Mouse (Mus musculus): ENCODE results near the gene Loxl1.
"Not testable (repeated sequence)": the region's sequence is repeated elsewhere in the genome, so short reads cannot be mapped to it uniquely, and the experiment has no call there.

Loxl1 gene

DNA sequence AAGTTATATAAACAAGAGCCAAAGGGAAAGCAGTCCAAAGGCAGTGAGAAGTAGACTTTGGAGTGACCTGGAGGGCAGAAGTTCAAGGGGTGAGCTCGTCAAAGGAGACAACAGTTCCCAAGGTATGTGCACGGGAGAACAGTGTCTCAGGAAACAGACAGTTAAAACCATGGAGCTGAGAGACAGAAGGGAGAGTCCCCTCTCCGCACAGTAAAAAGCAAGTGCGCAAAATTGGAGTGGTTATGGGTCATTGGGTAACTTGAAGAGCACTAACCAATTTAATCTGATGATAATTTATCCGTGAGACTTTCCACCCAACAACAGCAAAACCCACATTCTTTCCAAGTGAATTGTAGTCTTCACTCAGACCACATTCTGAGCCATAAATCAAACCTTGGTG, 36.6 kb downstream of the Loxl1 start:
- no peak for DNase-seq (ENCODE audit: low read depth)

DNA sequence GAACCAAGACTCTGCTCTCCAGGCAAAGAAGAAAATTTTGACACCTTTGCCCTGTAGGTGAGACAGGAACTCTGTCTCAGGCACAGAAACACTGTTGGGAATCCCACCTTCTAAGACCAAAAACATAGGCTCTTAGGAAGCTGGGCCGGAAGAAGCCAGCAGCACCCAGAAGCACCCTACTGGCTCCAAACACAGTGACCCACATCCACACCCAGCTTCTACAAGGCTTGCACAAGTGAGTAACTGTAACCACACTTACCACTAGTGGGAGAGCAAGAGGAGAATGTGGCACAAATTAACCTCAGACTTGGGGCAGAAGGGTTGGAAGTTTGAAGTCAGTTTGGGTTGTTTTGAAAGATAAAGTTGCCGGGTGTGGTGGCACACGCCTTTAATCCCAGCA, 37.2 kb downstream of the Loxl1 start:
- DNase-seq (ENCODE audit: low read depth): peak; percentile 67

DNA sequence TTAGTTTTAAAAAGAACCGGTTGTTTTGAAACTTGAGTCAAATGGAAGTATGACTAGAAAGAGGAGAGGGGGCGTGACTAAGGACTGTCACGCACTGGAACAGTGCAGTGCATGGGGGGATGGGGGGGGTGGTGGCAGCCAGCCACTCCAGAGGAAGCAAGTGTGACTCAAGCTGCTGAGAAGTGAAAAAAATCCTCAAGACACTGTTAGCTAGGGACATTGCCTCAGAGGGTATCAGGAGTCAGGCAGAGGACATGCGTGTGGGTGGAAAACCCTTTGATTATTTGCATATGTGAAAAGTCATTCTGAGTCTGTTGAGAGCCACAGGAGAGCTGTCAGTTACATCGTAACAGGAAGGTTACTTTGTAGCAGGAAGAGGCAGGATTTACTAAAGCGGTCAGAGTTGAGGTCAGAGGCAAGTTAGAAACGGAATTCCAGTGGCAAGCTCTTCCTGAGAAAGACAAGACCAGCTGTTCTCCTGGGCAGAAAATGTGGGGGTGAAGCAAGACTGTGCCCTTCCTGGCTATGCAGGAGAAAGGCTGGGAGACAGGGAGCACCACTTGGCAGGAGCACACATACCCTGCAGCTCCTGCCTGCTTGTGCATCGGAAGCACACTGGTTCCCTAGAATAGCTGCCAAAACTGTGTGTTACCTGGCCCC, 37.7 kb downstream of the Loxl1 start:
- DNase-seq (ENCODE audit: low read depth): peak; percentile 72

DNA sequence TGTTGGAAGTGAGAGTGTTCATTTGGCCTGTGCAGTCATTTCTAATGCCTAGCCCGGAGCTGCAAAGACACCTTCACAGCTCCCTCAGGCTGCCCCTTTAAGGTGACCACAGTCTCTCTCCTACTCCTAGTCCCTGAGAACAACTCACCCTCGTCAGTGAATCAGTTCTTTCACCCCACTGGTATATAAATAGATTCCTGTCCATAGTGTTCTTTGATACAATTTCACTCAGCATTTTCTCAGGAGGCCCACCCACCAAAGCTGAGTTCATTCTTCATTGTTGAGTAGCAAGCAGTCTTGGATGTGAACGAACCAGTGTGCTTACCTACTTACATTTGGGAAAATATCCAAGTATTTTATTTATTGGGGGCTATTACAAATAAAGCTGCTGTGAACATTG, 38.4 kb downstream of the Loxl1 start:
- DNase-seq (ENCODE audit: low read depth): no peak

DNA sequence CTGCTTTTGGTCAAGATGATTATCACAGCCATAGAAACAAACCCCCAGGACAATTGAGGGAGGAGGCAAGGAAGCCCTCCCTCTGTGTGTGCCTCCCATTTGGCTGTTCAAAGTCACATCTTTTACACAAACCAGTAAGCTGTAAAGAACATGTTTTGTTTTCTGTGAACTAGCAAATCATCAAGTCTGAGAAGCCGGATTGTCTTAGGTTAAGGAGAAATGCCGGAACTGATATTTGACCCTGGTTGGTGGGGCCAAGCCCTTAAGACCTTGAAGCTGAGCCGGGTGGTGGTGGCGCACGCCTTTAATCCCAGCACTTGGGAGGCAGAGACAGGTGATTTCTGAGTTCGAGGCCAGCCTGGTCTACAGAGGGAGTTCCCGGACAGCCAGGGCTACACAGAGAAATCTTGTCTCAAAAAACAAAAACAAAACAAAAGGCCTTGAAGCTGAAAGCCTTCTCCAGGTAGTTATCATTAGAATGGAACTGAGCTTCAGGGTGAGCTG, 38.8 kb downstream of the Loxl1 start:
- no peak for DNase-seq (ENCODE audit: low read depth)

DNA sequence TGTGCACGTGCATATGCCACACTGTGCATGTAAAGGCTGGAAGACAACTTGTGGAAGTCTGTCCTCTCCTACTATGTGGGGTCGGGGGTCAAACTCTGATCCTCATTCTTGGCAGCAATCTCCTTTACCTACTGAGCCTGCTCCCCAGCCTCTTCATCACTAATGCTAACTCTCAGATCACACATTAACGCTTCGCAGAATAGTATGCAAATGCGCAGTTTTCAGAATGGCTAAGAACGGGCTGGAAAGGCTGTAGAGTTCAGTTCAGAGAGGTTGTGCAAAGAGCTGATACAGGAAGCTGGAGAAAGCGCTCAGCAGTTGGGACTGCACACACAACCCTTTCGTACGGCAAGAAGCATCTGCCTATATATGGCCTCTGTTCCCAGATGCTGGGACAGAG, 40.1 kb downstream of the Loxl1 start:
- peak; percentile 21 for DNase-seq (ENCODE audit: low read depth)

DNA sequence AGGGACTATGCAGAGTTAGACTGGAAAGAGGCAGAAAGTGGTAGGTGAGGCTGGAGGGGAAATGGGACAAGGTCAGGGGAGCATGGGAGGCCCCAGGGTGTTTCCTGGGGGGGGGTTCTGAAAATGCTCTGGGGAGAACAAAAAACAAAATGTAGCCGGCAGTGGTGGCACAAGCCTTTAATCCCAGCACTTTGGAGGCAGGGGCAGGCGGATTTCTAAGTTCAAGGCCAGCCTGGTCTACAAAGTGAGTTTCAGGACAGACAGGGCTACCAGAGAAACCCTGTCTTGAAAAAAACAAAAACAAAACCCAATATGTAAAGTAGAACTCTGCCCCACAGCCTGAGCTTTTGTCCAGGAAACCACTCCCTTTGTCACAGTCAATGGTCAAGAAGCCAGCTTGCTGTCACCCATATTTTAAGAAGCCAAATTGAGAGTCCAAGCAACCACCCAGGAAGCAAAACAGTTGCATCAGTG, 40.9 kb downstream of the Loxl1 start:
- no peak for DNase-seq (ENCODE audit: low read depth)

DNA sequence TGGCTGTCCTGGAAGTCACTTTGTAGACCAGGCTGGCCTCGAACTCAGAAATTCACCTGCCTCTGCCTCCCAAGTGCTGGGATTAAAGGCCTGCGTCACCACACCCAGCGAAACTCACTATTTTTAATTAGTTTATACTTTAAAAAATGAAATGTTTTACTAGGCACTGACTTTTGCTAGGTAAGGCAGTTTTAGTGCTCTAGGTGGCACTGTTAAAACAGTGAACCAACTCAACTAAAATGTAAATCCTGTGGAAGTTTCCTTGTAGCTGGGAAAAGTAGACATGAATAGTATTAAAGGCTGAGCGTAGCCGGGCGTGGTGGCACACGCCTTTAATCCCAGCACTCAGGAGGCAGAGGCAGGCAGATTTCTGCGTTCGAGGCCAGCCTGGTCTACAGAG, 41.4 kb downstream of the Loxl1 start:
- peak; percentile 38 for DNase-seq (ENCODE audit: low read depth)

DNA sequence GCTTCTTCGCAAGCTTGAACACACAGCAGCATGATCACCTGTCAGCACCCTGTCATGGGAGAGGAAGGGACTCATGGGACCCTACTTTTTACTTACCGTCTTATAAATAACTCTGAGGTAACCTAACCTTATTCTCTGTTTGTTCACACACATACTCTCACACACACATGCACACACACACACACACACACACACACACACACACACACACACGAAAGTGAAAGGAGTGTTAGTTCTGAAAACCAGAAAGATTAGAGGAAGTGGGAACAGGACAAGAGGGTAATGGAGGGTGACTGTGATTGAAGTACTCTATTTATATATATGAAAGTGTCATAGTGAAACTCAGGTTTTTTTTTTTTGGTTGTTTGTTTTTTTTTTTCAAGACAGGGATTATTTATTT, 41.9 kb downstream of the Loxl1 start:
- peak; percentile 76 for DNase-seq (ENCODE audit: low read depth)

DNA sequence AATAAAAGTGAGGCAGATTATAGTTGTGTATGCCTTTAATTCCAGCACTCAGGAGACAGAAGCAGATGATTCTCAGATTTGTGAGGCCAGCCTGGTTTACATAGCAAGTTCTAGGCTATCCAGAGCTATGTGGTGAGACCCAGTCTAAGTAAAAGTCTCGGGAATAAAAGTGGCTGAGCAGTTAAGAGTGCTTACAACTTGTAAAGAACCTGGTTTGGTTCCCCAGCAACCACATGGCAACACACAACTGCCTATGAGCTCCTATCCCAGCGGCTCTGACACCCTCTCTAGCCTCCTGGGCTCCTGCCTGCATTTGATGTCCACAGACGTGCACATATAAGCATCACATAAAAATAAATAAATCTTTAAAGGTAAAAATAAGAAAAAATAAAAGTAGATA, 42.9 kb downstream of the Loxl1 start:
- DNase-seq (ENCODE audit: low read depth): peak; percentile 16

DNA sequence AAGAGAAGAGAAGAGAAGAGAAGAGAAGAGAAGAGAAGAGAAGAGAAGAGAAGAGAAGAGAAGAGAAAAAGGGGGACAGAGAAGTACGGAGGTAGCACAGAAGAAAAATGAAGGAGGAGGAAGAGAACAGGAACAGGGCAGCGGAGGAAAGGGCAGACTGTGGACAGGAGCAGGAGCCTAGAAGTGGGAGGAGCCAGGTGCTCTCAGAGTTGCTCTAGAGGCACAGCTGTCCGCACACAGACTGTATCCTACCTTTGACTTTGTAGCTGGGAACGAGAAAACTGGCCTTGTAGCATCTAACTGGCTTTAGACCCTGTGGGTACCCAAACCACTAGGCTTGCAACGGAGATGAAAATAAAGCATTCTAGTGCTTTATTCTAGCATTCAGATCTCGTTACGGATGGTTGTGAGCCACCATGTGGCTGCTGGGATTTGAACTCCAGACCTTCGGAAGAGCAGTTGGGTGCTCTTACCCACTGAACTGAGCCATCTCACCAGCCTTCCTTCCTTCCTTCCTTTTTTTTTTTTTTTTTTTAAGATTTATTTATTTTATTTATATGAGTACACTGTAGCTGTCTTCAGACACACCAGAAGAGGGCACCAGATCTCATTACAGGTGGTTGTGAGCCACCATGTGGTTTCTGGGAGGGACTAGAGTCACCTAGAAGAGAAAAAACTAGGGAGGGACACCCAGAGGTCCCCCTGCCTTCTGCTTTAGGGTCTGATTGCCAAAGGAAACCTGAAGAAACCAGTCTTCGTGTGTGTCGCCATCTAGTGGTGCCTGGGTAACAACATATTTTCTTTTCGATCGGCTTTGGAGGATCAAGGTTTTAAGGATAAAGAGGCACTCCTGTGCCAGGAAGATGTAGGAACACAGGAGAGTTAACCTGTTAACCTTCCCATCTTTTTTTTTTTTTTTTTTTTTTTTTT, 44.3 kb downstream of the Loxl1 start:
- DNase-seq (ENCODE audit: low read depth): peak; percentile 86

DNA sequence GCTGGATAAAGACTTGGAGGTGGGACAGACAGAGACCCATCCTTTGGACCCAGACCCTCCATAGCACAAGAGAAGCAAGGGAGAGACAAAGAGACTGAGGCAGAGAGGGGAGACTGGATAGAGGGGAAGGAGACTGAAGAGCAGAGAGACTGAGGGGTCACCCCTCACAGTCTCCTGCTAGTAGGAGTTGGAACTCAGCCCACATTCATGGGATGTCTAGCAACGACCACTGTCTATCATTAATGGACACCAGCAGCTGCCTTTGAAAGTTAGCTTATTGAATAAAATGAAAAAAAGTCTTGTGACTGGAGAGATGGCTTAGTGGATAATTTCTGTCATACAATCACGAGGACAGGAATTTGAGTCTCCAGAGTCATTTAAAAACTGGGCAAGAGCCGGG, 45.9 kb downstream of the Loxl1 start:
- no peak for DNase-seq (ENCODE audit: low read depth)

DNA sequence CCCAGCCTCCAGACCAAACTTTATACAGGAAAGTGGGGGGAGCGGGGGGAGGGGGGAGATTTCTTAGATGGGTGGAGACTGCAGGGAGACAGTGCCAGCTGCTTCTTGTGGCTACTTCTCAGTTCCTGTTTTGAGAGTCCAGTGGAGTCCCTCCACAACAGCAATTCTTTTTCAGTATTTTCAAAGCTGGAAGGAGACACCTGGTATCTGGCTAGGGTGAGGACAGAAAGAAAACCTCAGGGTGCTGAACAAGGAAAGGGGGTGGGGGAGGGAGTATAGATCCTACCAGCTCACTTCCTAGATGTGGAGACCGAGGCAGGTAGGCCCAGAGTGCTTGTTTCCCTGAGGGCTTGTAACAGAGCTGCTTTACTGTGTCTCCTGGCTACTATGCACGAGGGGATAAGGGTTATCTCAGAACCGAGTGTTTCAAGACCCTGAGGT, 46.4 kb downstream of the Loxl1 start:
- no peak for DNase-seq (ENCODE audit: low read depth)

DNA sequence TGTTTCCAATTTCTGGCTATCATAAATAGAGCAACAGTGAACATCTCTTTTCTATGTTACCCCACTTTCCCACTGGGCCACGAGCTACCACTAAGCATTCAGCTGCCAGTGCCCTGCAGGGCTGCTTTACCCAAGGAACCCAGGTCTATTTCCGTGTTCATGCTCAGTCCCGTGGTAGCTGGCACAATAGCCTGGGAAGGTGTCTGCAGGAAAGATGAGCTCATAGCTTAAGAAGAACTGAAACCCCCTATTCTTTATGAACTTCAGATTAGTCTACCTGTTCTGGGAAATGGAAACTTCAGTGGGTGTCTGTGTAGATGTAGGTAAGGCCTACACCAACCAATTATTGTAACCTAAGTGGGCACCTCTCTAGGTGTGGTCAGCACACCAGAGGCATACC, 47.6 kb downstream of the Loxl1 start:
- no peak for DNase-seq (ENCODE audit: low read depth)

DNA sequence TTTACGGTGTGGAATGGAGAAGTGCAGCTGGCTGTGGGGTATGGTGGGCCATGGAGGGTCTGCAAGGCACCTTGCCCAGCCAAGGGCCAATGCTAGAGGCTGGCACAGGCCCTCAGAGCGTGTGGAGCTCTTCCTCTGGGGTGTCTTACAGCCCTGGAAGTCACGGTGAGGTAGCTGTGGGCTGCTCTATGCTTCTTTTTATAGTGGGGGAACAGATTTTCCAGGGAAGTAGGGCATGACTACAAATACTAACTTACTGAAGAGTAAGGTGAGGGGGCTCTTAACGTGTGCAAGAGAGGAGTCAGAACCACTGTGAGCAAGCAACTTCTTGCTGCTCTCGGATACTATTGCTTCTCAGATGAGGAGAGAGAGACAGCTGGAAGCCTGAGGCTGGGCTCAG, 50.5 kb downstream of the Loxl1 start:
- no peak for DNase-seq (ENCODE audit: low read depth)

DNA sequence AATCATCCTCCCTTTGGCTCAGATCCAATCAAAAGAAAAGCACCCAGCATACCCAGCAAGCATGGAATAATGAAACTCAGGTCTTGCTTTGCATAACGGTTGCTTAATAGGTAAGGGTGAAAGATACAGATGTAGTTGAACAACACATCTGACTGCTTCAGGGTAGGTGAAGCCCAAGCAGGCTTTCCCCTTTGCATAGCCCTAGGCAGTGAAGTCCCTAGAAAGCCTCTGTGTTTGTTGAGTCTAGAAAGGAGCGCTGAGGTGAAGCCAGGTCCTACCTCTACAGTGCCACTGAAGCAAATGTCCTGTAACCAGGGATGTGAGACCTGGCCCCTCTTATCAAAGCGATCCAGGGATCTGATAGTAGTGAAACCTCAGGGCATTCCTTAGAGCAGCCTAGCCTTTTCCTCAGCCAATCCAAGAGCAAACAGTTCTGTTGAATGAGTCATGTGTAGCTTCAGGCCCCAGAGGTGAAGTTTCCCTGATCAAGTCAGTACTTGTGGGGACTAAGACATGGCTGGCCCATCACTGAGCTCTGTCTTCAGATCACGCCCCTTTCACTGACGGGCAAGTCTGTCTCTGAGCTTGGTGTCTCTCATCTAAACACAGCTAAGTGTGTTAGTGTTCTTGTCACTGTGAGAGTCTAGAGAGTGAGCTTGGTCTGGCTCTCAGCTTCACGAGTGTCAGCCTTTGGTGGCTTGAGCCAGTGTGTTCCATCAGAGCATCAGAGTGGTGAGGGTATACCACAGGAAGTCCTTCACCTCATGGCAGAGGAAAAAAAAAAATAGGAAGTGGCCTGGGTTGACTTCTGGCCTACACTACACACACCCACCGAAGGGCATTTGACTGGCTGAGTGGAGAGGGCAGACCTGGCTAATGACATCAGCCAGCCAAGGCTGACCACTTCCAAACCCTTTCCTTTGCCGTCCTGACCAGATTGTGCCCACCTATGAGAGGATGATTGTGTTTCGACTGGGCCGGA, 57.0 kb downstream of the Loxl1 start:
- DNase-seq (ENCODE audit: low read depth): no peak

DNA sequence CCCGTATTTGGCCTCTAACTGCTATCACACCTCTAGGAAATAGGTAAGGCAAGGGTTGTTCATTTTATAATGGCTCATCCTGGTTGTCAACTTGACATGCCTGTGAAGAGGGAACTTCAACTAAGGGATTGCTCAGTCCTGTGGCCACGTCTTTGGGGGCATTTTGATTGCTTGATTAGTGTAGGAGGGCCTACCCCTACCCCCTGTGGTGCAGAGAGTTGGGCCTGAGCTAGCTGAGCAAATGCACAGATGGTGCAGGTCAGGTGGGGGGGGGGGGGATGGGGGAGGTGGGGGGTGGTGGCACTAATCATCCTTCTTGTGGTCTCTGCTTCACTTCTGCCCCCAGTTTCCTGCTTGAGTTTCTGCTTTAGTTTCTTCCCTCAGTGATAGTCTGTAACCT, 57.9 kb downstream of the Loxl1 start:
- no peak for DNase-seq (ENCODE audit: low read depth)

DNA sequence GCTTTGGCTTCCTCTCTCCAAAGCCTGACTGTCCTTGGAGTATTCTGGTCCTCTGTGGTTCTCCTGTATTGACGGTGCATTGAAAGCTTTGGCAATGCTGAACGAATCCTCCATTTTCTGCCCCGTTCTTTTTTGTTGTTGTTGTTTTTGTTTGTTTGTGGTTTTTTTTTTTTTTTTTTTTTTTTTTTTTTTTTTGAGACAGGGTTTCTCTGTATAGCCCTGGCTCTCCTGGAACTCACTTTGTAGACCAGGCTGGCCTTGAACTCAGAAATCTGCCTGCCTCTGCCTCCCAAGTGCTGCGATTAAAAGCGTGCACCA, 59.2 kb downstream of the Loxl1 start:
- DNase-seq (ENCODE audit: low read depth): not testable (repeated sequence)

DNA sequence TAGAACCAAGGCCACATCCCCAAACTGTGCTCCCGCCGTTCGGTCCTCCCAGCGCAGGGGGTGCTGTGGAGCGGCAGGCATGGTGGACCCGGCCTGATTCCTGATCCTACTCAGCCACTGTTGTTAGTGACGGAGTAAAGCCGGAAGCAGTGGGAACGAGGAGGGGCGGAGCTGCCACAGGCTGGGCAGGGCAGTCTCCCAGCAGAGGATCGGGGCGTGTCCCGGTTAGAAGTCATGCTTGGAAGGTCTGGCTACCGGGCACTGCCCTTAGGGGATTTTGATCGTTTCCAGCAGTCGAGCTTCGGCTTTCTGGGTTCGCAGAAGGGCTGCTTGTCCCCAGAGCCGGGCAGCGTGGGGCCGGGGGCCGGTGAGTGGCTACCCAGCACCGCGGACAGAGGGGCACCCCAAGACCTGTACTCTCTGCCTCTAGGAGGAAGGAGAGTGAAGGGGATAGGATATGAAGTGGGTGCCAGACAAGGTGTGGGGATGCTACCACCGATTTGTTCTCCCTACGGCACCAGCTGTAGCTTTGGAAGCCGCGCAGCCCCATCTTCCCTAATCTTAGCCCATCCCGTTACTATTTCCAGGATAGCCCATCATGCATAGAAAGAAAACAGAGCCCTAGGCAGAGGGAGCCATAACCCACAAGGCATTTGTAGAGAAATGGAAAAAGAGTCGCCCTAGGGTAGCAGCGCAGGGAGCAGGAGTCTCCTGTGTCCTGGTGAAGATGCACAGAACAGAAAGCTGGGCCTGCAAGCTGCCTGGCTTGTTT, 59.8 kb downstream of the Loxl1 start, which contains the start of gene Stoml1:
Stoml1 (plus strand) TSS at position 132 of the 772 bp plus-strand sequence.
- DNase-seq (ENCODE audit: low read depth): peak; percentile 94

DNA sequence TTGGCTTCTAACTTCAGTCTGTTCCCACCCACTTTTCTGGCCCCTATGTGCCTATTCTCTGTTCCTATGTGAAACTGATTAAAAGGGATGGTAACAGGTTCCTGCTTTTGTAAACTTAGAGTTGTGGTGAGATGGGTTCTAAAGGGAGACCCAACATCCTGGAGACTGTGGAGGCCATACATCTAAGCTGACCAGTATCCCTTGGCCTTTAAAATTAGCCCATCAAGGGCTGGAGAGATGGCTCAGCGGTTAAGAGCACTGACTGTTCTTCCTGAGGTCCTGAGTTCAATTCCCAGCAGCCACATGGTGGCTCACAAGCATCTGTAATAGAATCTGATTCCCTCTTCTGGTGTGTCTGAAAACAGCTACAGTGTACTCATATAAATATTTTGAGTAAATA, 62.3 kb downstream of the Loxl1 start:
- DNase-seq (ENCODE audit: low read depth): not testable (repeated sequence)

DNA sequence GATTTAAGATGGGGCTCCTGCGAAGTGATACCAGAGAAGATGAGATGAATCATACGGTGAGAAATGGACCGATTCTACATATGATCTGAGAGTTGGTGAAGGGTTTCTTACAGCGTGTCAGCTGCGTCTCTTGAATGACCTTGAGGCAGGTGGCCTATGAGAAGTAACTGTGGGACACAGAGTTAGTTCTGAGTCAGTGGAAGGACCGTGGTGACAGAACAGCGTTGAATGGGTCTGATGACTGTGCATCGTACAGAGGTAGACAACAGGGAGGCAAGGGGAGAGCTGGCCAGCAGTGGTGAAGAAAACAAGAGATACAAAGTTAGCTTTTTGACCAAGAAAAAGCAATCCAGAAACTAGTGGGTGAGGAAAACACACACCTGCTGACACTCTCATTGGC, 62.7 kb downstream of the Loxl1 start:
- no peak for DNase-seq (ENCODE audit: low read depth)

All from naive thymus-derived CD4-positive, alpha-beta T cell, adult 2 months (primary cell).